Mouse (Mus musculus) stomach, embryonic 14.5 days (tissue): Measurements from ENCODE around the gene Gm13698. TPM values are rescaled to one million over a fixed set of nuclear protein-coding genes. Genes with fewer than 3 reads are reported as not detected.
A peak's percentile ranks its signal among the peaks of the same experiment; 100 is the strongest.
"Not testable (repeated sequence)": the region's sequence is repeated elsewhere in the genome, so short reads cannot be mapped to it uniquely, and the experiment has no call there.

Experiments used
- ATAC-seq: fragments of 200-750 bp; cut with Nextera tagmentation; 2 replicates; pipeline ENCODE4 v1.8.0; 2017; ENCODE audit warnings: low read depth, moderate TSS enrichment; ENCODE audit not compliant: insufficient number of reproducible peaks, insufficient read depth, low FRiP score
- H3K27ac ChIP-seq: fragments of 300-500 bp; sonication (generic); 2 replicates; pipeline ENCODE4 v1.5.1; 2014; ENCODE audit warnings: mild to moderate bottlenecking, low read length, moderate library complexity, mixed read lengths
- H3K27me3 ChIP-seq: fragments of 300-500 bp; sonication (generic); 2 replicates; pipeline ENCODE4 v1.6.1; 2014; ENCODE audit warnings: low read length, control low read depth, mixed read lengths; ENCODE audit not compliant: control insufficient read depth, insufficient read depth
- H3K36me3 ChIP-seq: fragments of 300-500 bp; sonication (generic); 2 replicates; pipeline ENCODE4 v1.6.1; 2014; ENCODE audit warnings: mild to moderate bottlenecking, control low read depth, low read length, moderate library complexity, mixed read lengths; ENCODE audit not compliant: control insufficient read depth, insufficient read depth
- H3K4me1 ChIP-seq: fragments of 300-500 bp; sonication (generic); 2 replicates; pipeline ENCODE4 v1.6.1; 2014; ENCODE audit warnings: low read length, control low read depth, mixed read lengths; ENCODE audit not compliant: control insufficient read depth, insufficient read depth
- H3K4me2 ChIP-seq: fragments of 300-500 bp; sonication (generic); replicated peaks from 2 replicates; pipeline ENCODE4 v1.6.1; 2014; ENCODE audit warnings: low read depth, low read length, control low read depth
- H3K4me3 ChIP-seq: fragments of 300-500 bp; sonication (generic); 2 replicates; pipeline ENCODE4 v1.5.1; 2014; ENCODE audit warnings: low read depth, low read length, control low read depth
- H3K9ac ChIP-seq: fragments of 300-500 bp; sonication (generic); replicated peaks from 2 replicates; pipeline ENCODE4 v1.6.1; 2014; ENCODE audit warnings: low read depth, mild to moderate bottlenecking, control low read depth, low read length, moderate library complexity, mixed read lengths
- H3K9me3 ChIP-seq: fragments of 300-500 bp; sonication (generic); 2 replicates; pipeline ENCODE4 v1.6.1; 2016; ENCODE audit warnings: low read depth, low read length, control low read depth; ENCODE audit not compliant: control insufficient read depth
- WGBS: fragments of 180-500 bp; shearing (Covaris S2); extraction: QIAGEN DNeasy Blood & Tissue Kit; methylation state at CpG from one replicate; pipeline ENCODE4 v1.1.7; 2014; 5-methylcytosine and 5-hydroxymethylcytosine counted together
- polyA plus RNA-seq: library from polyadenylated mRNA; unstranded; fragments of >200 nt; fragmentation: Nextera tagmentation; extraction: Ambion mirVana; gene quantifications from 2 replicates; pipeline ENCODE4 v1.2.1, GENCODE M21; 2014

The Gm13698 gene
- not detected in 2 replicates for polyA plus RNA-seq

- not testable (repeated sequence) for H3K4me2 ChIP-seq, H3K4me3 ChIP-seq, H3K9ac ChIP-seq, H3K36me3 ChIP-seq, H3K27me3 ChIP-seq, H3K27ac ChIP-seq, H3K9me3 ChIP-seq, H3K4me1 ChIP-seq, ATAC-seq
- no CpG with 5 or more reads among the region's 6 CpGs for WGBS
Observed at GRCm38 (mm10) chr2:83955393-83955792, at the start of gene Gm13698. Gene Gm13698 (plus strand): TSS chr2:83955693.

- H3K4me1 ChIP-seq, result no peaks in the 10 kb centered on the region
- no peak for ATAC-seq
Observed at GRCm38 (mm10) chr2:83929478-83930088, 25.9 kb upstream of the Gm13698 start.

GRCm38 (mm10) chr2:83940931-83941361 is 14.5 kb upstream of the Gm13698 start, which contains the start of gene Zswim2:
Gene Zswim2 (minus strand): TSS chr2:83941228.
- Histone ChIP-seq H3K4me3 (no peak within 1 kb of the TSS), H3K4me1 (no peaks in the 10 kb centered on the region), H3K27me3 (no peaks in the 10 kb centered on the region), H3K4me2 (peak within 1 kb of the TSS; percentile 34), H3K9ac (no peak within 1 kb of the TSS), H3K9me3 (no peaks in the 10 kb centered on the region), H3K27ac (no peak within 1 kb of the TSS), H3K36me3 (no peaks in the 10 kb centered on the region)
- WGBS, result 2% methylated on average over 20 of the region's 20 CpGs
- peak; percentile 71; the same call in 1 of the 2 replicates for ATAC-seq

More at GRCm38 (mm10) chr2:83929478-83930088, 25.9 kb upstream of the Gm13698 start:
- Histone ChIP-seq H3K36me3 (no peaks in the 10 kb centered on the region), H3K9me3 (no peaks in the 10 kb centered on the region), H3K27me3 (no peaks in the 10 kb centered on the region), H3K27ac (no peak overlapping the region), H3K4me3 (no peak overlapping the region), H3K4me2 (no peak overlapping the region), H3K9ac (no peak overlapping the region)
- 52% methylated on average over 2 of the region's 2 CpGs for WGBS

- Histone ChIP-seq H3K27me3 (no peaks in the 10 kb centered on the region), H3K36me3 (no peaks in the 10 kb centered on the region), H3K9ac (no peak overlapping the region), H3K27ac (no peak overlapping the region), H3K4me3 (no peak overlapping the region), H3K4me1 (no peaks in the 10 kb centered on the region), H3K4me2 (peak overlapping the region; percentile 34), H3K9me3 (no peaks in the 10 kb centered on the region)
- WGBS, result 40% methylated on average over 3 of the region's 3 CpGs
- ATAC-seq, result no peak
Observed at GRCm38 (mm10) chr2:83941378-83941777, 14.1 kb upstream of the Gm13698 start.

GRCm38 (mm10) chr2:83941792-83942191 is 13.7 kb upstream of the Gm13698 start:
- Histone ChIP-seq H3K9me3 (no peaks in the 10 kb centered on the region), H3K27ac (no peak overlapping the region), H3K4me2 (no peak overlapping the region), H3K4me3 (no peak overlapping the region), H3K36me3 (no peaks in the 10 kb centered on the region), H3K9ac (no peak overlapping the region), H3K4me1 (no peaks in the 10 kb centered on the region), H3K27me3 (no peaks in the 10 kb centered on the region)
- WGBS, result 56% methylated on average over 4 of the region's 4 CpGs
- no peak for ATAC-seq

GRCm38 (mm10) chr2:83961203-83961602 is 5.7 kb downstream of the Gm13698 start, which contains the start of gene Gm13693:
Gene Gm13693 (plus strand): TSS chr2:83961503.
- H3K9ac ChIP-seq, H3K9me3 ChIP-seq, H3K4me2 ChIP-seq, H3K4me1 ChIP-seq, H3K27me3 ChIP-seq, H3K4me3 ChIP-seq, ATAC-seq, H3K36me3 ChIP-seq, H3K27ac ChIP-seq: not testable (repeated sequence)
- no CpG with 5 or more reads among the region's 6 CpGs for WGBS

- no CpG with 5 or more reads among the region's 6 CpGs for WGBS
- ATAC-seq, H3K9me3 ChIP-seq, H3K4me1 ChIP-seq, H3K27ac ChIP-seq, H3K4me3 ChIP-seq, H3K27me3 ChIP-seq, H3K4me2 ChIP-seq, H3K9ac ChIP-seq, H3K36me3 ChIP-seq: not testable (repeated sequence)
Observed at GRCm38 (mm10) chr2:83967013-83967412, 11.5 kb downstream of the Gm13698 start, which contains the start of gene Gm13695. Gene Gm13695 (plus strand): TSS chr2:83967313.

- not testable (repeated sequence) for ATAC-seq
Observed at GRCm38 (mm10) chr2:83972823-83973222, 17.3 kb downstream of the Gm13698 start, which contains the start of gene Gm13696. Gene Gm13696 (plus strand): TSS chr2:83973123.

GRCm38 (mm10) chr2:83978633-83979032 is 23.1 kb downstream of the Gm13698 start, which contains the start of gene Gm13694:
Gene Gm13694 (plus strand): TSS chr2:83978933.
- no CpG with 5 or more reads among the region's 6 CpGs for WGBS
- not testable (repeated sequence) for H3K27me3 ChIP-seq, H3K4me1 ChIP-seq, H3K36me3 ChIP-seq, H3K9me3 ChIP-seq, H3K27ac ChIP-seq, H3K4me2 ChIP-seq, H3K9ac ChIP-seq, ATAC-seq, H3K4me3 ChIP-seq

More at GRCm38 (mm10) chr2:83972823-83973222, 17.3 kb downstream of the Gm13698 start, which contains the start of gene Gm13696:
- H3K36me3 ChIP-seq, H3K9ac ChIP-seq, H3K27me3 ChIP-seq, H3K4me2 ChIP-seq, H3K9me3 ChIP-seq, H3K4me3 ChIP-seq, H3K27ac ChIP-seq, H3K4me1 ChIP-seq: not testable (repeated sequence)
- WGBS, result no CpG with 5 or more reads among the region's 6 CpGs
